Mouse (Mus musculus) liver, embryonic 15.5 days (tissue): ENCODE data around the gene Grid2. TPM values are rescaled to one million over a fixed set of nuclear protein-coding genes. Genes with fewer than 3 reads are reported as not detected.

Experiments used
- ATAC-seq: fragments of 200-750 bp; cut with Nextera tagmentation; 2 replicates; pipeline ENCODE4 v1.8.0; 2017; ENCODE audit warnings: moderate number of reproducible peaks, mild to moderate bottlenecking, moderate library complexity; ENCODE audit not compliant: insufficient read depth
- H3K27ac ChIP-seq: fragments of 300-500 bp; sonication (generic); replicated peaks from 2 replicates; pipeline ENCODE4 v1.5.1; 2015; ENCODE audit warnings: mild to moderate bottlenecking, inconsistent platforms
- H3K27me3 ChIP-seq: fragments of 300-500 bp; sonication (generic); 2 replicates; pipeline ENCODE4 v1.6.1; 2015; ENCODE audit warnings: mild to moderate bottlenecking, inconsistent platforms
- H3K36me3 ChIP-seq: fragments of 300-500 bp; sonication (generic); replicated peaks from 2 replicates; pipeline ENCODE4 v1.6.1; 2015; ENCODE audit warnings: moderate library complexity, mild to moderate bottlenecking, inconsistent platforms
- H3K4me1 ChIP-seq: fragments of 300-500 bp; sonication (generic); replicated peaks from 2 replicates; pipeline ENCODE4 v1.6.1; 2015; ENCODE audit warnings: inconsistent platforms
- H3K4me2 ChIP-seq: fragments of 300-500 bp; sonication (generic); 2 replicates; pipeline ENCODE4 v1.6.1; 2015; ENCODE audit warnings: moderate library complexity, mild to moderate bottlenecking, inconsistent platforms
- H3K4me3 ChIP-seq: fragments of 300-500 bp; sonication (generic); replicated peaks from 2 replicates; pipeline ENCODE4 v1.5.1; 2015; ENCODE audit warnings: mild to moderate bottlenecking, inconsistent platforms
- H3K9ac ChIP-seq: fragments of 300-500 bp; sonication (generic); 2 replicates; pipeline ENCODE4 v1.6.1; 2015; ENCODE audit warnings: moderate library complexity, mild to moderate bottlenecking, inconsistent platforms
- H3K9me3 ChIP-seq: fragments of 300-500 bp; sonication (generic); replicated peaks from 2 replicates; pipeline ENCODE4 v1.6.1; 2016; ENCODE audit warnings: inconsistent platforms
- WGBS: fragments of 180-500 bp; shearing (Covaris S2); methylation state at CpG from one replicate; pipeline ENCODE4 v1.1.7; 2015; ENCODE audit warnings: mixed read lengths; ENCODE audit not compliant: insufficient replicate concordance; 5-methylcytosine and 5-hydroxymethylcytosine counted together
- polyA plus RNA-seq: library from polyadenylated mRNA; unstranded; fragments of >200 nt; fragmentation: Nextera tagmentation; extraction: Ambion mirVana; gene quantifications from 2 replicates; pipeline ENCODE4 v1.2.1, GENCODE M21; 2015

The Grid2 gene
- polyA plus RNA-seq, 1 experiment from 2014 or later = not detected

- Histone ChIP-seq H3K9me3 (no peaks in the 10 kb centered on the region), H3K27me3 (no peaks in the 10 kb centered on the region), H3K4me1 (no peaks in the 10 kb centered on the region), H3K36me3 (no peaks in the 10 kb centered on the region), H3K9ac (no peak overlapping the region), H3K4me2 (no peak overlapping the region), H3K27ac (no peak overlapping the region), H3K4me3 (no peak overlapping the region)
- no peak for ATAC-seq
- WGBS = 64% methylated on average over 3 of the region's 3 CpGs
Observed at GRCm38 (mm10) chr6:63635970-63636369, 380.3 kb downstream of the Grid2 start.

DNA sequence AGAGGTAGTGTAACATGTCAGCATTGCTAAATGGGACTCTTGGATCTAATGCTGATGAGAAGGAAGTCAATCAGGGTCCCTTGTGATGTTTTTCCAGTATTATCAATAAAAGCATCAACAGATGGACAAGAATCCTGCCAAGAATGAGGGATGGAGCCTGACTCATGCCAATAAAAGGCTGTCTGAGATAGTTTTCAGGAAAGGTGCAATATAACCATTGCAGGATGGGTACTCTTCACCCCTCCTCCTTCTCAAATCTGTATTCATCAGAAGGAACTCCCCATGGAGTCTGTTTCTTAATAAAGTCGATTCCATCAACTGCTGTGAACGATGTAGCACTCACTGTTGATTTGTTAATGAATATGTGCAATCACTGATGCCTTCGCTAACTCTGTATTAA, 403.7 kb downstream of the Grid2 start:
- H3K36me3 ChIP-seq = no peaks in the 10 kb centered on the region
- WGBS = 56% methylated on average over 3 of the region's 3 CpGs
- ATAC-seq = no peak

DNA sequence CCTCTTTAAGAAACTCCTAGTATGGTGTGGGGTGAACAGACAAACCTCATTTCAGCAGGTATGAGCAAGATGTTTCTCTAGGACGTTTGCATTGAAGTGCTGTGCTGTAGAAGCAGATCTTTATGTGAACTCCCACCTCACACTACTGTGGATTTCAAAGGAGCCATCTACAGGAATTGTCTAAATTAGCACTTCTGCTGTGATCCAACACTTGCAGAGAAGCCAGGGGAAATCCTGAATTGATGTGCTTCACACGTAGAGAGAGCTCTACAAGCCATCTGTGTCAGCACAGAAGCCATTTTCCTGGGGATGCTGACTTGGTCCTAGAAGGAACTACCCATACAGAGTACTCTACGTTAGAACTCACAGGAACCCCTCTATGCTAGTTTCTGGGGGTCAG, 430.0 kb downstream of the Grid2 start:
- Histone ChIP-seq H3K4me2 (no peak overlapping the region), H3K9me3 (no peaks in the 10 kb centered on the region), H3K27me3 (no peaks in the 10 kb centered on the region), H3K4me3 (no peak overlapping the region), H3K36me3 (no peaks in the 10 kb centered on the region), H3K9ac (no peak overlapping the region), H3K4me1 (no peaks in the 10 kb centered on the region), H3K27ac (no peak overlapping the region)
- no peak for ATAC-seq
- WGBS = 48% methylated on average over 3 of the region's 3 CpGs

More for the DNA sequence above, 403.7 kb downstream of the Grid2 start:
- Histone ChIP-seq H3K9ac (no peak overlapping the region), H3K4me1 (no peaks in the 10 kb centered on the region), H3K9me3 (no peaks in the 10 kb centered on the region), H3K27ac (no peak overlapping the region), H3K27me3 (no peaks in the 10 kb centered on the region), H3K4me3 (no peak overlapping the region), H3K4me2 (no peak overlapping the region)

DNA sequence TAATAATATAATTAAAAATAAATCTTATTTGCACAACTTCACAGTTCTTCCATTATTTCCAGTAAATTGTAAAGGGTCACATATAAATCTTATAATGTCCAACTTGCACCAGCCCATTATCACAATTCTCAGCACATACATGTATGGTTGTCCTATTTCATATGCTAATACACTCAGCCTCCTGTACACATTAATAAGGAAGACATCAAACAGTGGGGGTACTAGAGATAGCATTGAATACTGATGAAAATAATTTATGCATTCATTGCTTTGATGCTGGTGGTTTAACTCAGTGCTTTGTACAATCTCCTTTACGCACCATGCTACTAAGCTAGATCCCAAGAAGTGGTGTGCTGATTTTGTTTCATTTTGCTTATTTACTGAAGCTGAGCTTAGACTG, 446.0 kb downstream of the Grid2 start:
- Histone ChIP-seq H3K4me3 (no peak overlapping the region), H3K4me1 (no peaks in the 10 kb centered on the region), H3K27ac (no peak overlapping the region), H3K9ac (no peak overlapping the region), H3K36me3 (no peaks in the 10 kb centered on the region), H3K27me3 (no peaks in the 10 kb centered on the region), H3K9me3 (no peaks in the 10 kb centered on the region), H3K4me2 (no peak overlapping the region)
- ATAC-seq = no peak
- 66% methylated on average over 1 of the region's 1 CpGs for WGBS

DNA sequence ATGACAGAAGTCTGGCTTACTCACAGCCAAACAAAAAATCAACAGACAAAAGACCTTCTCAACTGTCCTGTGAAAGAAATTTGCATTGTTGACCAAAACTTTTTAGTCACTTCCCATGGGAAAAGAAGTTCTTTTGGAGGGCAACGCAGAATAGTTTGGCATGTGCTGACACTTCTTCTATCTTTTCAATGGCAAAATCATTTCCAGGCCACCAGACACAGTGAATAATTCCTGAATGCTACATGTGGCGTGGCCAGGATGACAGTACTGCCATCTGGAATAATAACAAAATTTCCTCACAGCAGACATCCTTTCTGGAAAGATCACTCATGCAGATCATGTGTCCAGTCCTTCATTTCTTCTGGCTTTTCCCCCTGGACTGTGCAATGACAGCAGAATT, 478.1 kb downstream of the Grid2 start:
- no peak overlapping the region for H3K4me3 ChIP-seq
- no peak overlapping the region for H3K27ac ChIP-seq
- H3K9me3 ChIP-seq = no peaks in the 10 kb centered on the region
- H3K4me2 ChIP-seq = no peak overlapping the region
- no peak overlapping the region for H3K9ac ChIP-seq
- no peaks in the 10 kb centered on the region for H3K4me1 ChIP-seq
- no peaks in the 10 kb centered on the region for H3K36me3 ChIP-seq
- no peak for ATAC-seq
- WGBS = 48% methylated on average over 2 of the region's 2 CpGs
- H3K27me3 ChIP-seq = no peaks in the 10 kb centered on the region

DNA sequence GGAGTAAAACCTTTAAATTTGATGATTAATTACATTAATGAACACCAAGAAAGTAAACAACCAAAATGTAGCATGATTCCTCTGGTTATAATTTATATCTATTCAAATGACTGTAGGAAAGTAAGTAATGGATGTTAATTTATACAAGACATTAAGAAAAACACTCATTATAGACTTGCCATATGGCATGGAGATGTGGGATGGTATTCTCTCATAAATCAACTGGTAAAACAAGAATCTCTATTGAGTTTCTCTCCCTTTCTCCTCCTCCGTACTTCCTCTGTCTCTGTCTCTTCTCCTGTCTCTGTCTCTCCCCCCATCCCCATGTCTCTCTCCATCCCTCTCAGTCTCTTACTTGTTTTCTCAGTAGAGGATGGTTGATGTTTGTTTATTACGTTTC, 506.9 kb downstream of the Grid2 start:
- H3K4me2 ChIP-seq = no peak overlapping the region
- H3K4me1 ChIP-seq = no peaks in the 10 kb centered on the region
- no peaks in the 10 kb centered on the region for H3K36me3 ChIP-seq
- no peak overlapping the region for H3K4me3 ChIP-seq
- no peak for ATAC-seq
- WGBS = 55% methylated on average over 2 of the region's 2 CpGs
- no peaks in the 10 kb centered on the region for H3K9me3 ChIP-seq
- no peak overlapping the region for H3K9ac ChIP-seq
- H3K27me3 ChIP-seq = no peaks in the 10 kb centered on the region
- no peak overlapping the region for H3K27ac ChIP-seq

- Histone ChIP-seq H3K27me3 (no peaks in the 10 kb centered on the region), H3K4me1 (no peaks in the 10 kb centered on the region), H3K9me3 (no peaks in the 10 kb centered on the region), H3K4me2 (no peak overlapping the region), H3K4me3 (no peak overlapping the region), H3K9ac (no peak overlapping the region), H3K27ac (no peak overlapping the region), H3K36me3 (no peaks in the 10 kb centered on the region)
- no peak for ATAC-seq
Observed at GRCm38 (mm10) chr6:63794679-63795078, 539.0 kb downstream of the Grid2 start.

- Histone ChIP-seq H3K4me2 (no peak overlapping the region), H3K27ac (no peak overlapping the region), H3K4me3 (no peak overlapping the region), H3K9ac (no peak overlapping the region), H3K4me1 (no peaks in the 10 kb centered on the region), H3K9me3 (no peaks in the 10 kb centered on the region), H3K36me3 (no peaks in the 10 kb centered on the region), H3K27me3 (no peaks in the 10 kb centered on the region)
- no peak for ATAC-seq
- WGBS = 68% methylated on average over 5 of the region's 5 CpGs
Observed at GRCm38 (mm10) chr6:63820236-63820635, 564.6 kb downstream of the Grid2 start.

- no peak overlapping the region for H3K4me2 ChIP-seq
- H3K4me1 ChIP-seq = no peaks in the 10 kb centered on the region
- ATAC-seq = no peak
- H3K9me3 ChIP-seq = no peaks in the 10 kb centered on the region
- WGBS = 22% methylated on average over 2 of the region's 2 CpGs
- no peaks in the 10 kb centered on the region for H3K27me3 ChIP-seq
- H3K4me3 ChIP-seq = no peak overlapping the region
- H3K27ac ChIP-seq = no peak overlapping the region
- H3K36me3 ChIP-seq = no peaks in the 10 kb centered on the region
- no peak overlapping the region for H3K9ac ChIP-seq
Observed at GRCm38 (mm10) chr6:63862628-63863027, 607.0 kb downstream of the Grid2 start.

DNA sequence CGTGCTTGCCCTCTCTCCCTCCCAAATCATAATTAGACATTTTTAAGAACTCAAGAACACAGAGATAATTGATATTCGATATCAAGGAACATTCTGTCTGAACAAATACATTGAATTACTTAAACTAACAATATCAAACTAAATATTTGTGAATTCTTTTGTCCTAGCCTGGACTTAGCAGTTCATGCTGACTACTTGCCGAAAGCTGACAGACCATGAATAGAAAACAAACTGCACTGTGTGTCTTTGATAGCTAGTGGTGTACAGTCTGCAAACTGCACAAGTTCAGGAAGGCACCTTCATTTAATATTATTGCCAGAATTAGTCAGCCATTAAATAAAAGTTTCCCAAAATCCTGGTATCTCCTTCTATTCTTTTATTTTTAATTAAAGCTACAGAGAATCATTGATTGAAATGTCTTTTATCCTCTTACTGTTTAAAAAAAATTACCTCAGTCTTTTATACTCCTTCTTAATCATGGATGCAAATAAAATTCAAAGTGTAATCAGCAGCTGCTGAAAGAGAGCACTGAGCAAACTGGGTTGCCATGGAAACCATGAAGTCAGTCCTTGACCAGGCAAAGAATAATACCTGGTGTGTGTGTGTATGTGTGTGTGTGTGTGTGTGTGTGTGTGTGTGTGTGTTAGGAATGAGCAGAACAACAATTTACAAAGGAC, 621.5 kb downstream of the Grid2 start:
- 63% methylated on average over 3 of the region's 3 CpGs for WGBS
- no peak for ATAC-seq
- H3K36me3 ChIP-seq = no peaks in the 10 kb centered on the region
- H3K27me3 ChIP-seq = no peaks in the 10 kb centered on the region
- H3K9me3 ChIP-seq = no peaks in the 10 kb centered on the region
- H3K27ac ChIP-seq = no peak overlapping the region
- no peak overlapping the region for H3K9ac ChIP-seq
- H3K4me1 ChIP-seq = no peaks in the 10 kb centered on the region
- H3K4me2 ChIP-seq = no peak overlapping the region
- H3K4me3 ChIP-seq = no peak overlapping the region

DNA sequence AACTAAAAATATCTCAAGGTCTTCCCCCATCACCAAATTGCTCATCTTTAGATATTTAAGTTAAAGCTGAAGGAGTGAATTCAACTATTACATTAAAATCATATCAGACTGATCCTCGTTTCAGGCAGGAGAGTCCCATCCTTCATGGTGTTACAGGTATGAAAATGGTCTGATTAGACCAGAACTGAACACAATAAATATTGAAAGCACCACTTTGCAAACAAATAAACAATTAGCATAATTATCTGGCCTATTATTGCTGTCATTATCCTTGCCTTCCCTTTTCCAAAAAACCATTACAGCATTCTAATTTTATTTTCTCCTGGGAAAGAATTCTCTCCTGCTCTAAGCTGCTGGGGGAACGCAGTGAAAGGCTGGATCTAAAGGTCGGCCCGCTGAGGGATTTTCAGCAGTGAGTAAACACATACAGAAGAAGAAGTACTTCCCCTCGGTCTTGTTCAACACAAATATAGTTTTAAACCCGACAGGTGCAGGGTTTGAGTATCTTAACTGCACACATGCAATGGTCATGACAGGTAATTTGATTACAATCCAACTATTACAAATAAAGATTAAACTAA, 622.2 kb downstream of the Grid2 start:
- no peak for ATAC-seq
- no peaks in the 10 kb centered on the region for H3K4me1 ChIP-seq
- H3K27me3 ChIP-seq = no peaks in the 10 kb centered on the region
- WGBS = 42% methylated on average over 6 of the region's 6 CpGs
- no peaks in the 10 kb centered on the region for H3K36me3 ChIP-seq
- no peak overlapping the region for H3K9ac ChIP-seq
- H3K4me2 ChIP-seq = no peak overlapping the region
- H3K4me3 ChIP-seq = no peak overlapping the region
- H3K27ac ChIP-seq = no peak overlapping the region
- no peaks in the 10 kb centered on the region for H3K9me3 ChIP-seq

GRCm38 (mm10) chr6:63894714-63895113, 639.0 kb downstream of the Grid2 start:
- Histone ChIP-seq H3K9ac (no peak overlapping the region), H3K4me2 (no peak overlapping the region), H3K27ac (no peak overlapping the region), H3K4me1 (no peaks in the 10 kb centered on the region), H3K9me3 (no peaks in the 10 kb centered on the region), H3K27me3 (no peaks in the 10 kb centered on the region), H3K36me3 (no peaks in the 10 kb centered on the region), H3K4me3 (no peak overlapping the region)
- 40% methylated on average over 3 of the region's 3 CpGs for WGBS
- ATAC-seq = no peak
